Mouse (Mus musculus) right cerebral cortex, postnatal 10 days (tissue): ENCODE data around the gene Fcgrt.
A peak's percentile ranks its signal among the peaks of the same experiment; 100 is the strongest.

ENCODE experiments used
- DNase-seq, 2 experiments: peaks; one replicate each; pipeline ENCODE4 v3.0.0; 2021; ENCODE audit warnings: low spot score in 2 of 2

Gene Fcgrt

GRCm38 (mm10) chr7:45056329-45056971, 47.2 kb downstream of the Fcgrt start:
- DNase-seq, result no peak

- peak; percentile 96 to 98 for DNase-seq
Observed at GRCm38 (mm10) chr7:45053931-45054510, 49.6 kb downstream of the Fcgrt start.

GRCm38 (mm10) chr7:45053117-45053930, 50.3 kb downstream of the Fcgrt start:
- peak; percentile 79 to 87 for DNase-seq

- no peak for DNase-seq
Observed at GRCm38 (mm10) chr7:45052862-45053116, 50.9 kb downstream of the Fcgrt start, which contains the start of gene Prr12. Prr12 (minus strand) TSS chr7:45052881.

- DNase-seq, result peak; percentile 63 to 67
Observed at GRCm38 (mm10) chr7:45052181-45052861, 51.3 kb downstream of the Fcgrt start.

- no peak for DNase-seq
Observed at GRCm38 (mm10) chr7:45051601-45051974, 52.1 kb downstream of the Fcgrt start.

GRCm38 (mm10) chr7:45050945-45051600, 52.6 kb downstream of the Fcgrt start:
- peak; percentile 87 to 93 for DNase-seq

- DNase-seq, result no peak
Observed at GRCm38 (mm10) chr7:45048923-45049657, 54.6 kb downstream of the Fcgrt start.

- DNase-seq, result no peak
Observed at GRCm38 (mm10) chr7:45048001-45048890, 55.4 kb downstream of the Fcgrt start.

GRCm38 (mm10) chr7:45047491-45047890, 56.2 kb downstream of the Fcgrt start:
- DNase-seq, result no peak

- DNase-seq, result no peak
Observed at GRCm38 (mm10) chr7:45046853-45047350, 56.7 kb downstream of the Fcgrt start.

- DNase-seq, result no peak
Observed at GRCm38 (mm10) chr7:45045741-45046140, 57.9 kb downstream of the Fcgrt start.

- no peak for DNase-seq
Observed at GRCm38 (mm10) chr7:45043307-45043706, 60.3 kb downstream of the Fcgrt start.
